12 mouse cellular contexts compared by ENCODE assay signal in the genomic region with DNA sequence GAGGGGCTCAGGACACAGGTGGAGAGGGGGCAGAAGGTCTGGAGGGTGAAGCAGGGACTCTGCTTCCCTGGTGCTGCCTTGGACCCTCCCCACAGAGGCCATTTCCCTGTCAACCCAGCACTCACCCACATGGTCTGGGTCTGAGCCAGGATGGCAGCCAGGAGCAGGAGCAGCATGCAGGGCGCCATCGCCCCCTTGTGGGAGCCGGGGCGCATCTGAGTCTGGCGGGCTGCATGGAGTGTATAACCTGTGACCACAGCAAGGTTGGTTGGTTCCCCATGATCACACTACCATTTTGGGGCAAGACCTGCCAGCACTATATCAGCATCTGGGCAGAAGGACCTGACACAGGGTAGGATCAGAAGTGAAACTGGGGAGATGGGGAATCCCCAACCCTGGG. TPM values are rescaled to one million over a fixed set of nuclear protein-coding genes. Genes with fewer than 3 reads are reported as not detected.
DNase-seq lines count a peak whose midpoint lies in the region; ATAC-seq and TF ChIP-seq lines count a peak whose summit lies in the region.
"Had no signal": no experiment of that assay in that cellular context is flagged by ENCODE, and none has a peak within 500 bp of the region (broad histone marks: within the 10 kb centered on the region; RNA-seq: fewer than 3 reads in every experiment).

No protein-coding gene starts in this region.

- 13% methylated on average over 5 of the region's 5 CpGs for WGBS in lung, embryonic 14.5 days
- 11% methylated on average over 5 of the region's 5 CpGs for WGBS in embryonic facial prominence, embryonic 10.5 days
- 22% methylated on average over 5 of the region's 5 CpGs for WGBS in small intestine, adult 2 months

- TF ChIP-seq POLR2A in small intestine, adult 2 months (IDR thresholded peaks at IDR 0.05; ENCODE audit: low read depth, low read length), result no peak

- no peak overlapping the region for H3K27ac ChIP-seq in lung, embryonic 14.5 days (ENCODE audit: low read depth)
- no peak overlapping the region for H3K27ac ChIP-seq in embryonic facial prominence, embryonic 10.5 days (replicated peaks)
- H3K27ac ChIP-seq in small intestine, adult 2 months (ENCODE audit: insufficient read depth, low read depth, low read length), result no peak overlapping the region

- TF ChIP-seq CTCF in lung, embryonic 14.5 days (IDR thresholded peaks at IDR 0.05; ENCODE audit: low read depth), result peak; percentile 73
- peak; percentile 43; the same call in 1 of the 2 replicates for TF ChIP-seq CTCF in small intestine, adult 2 months (IDR thresholded peaks at IDR 0.05; ENCODE audit: extremely low read depth, insufficient read length, insufficient replicate concordance, low read depth, low read length)

- H3K4me3 ChIP-seq in lung, embryonic 14.5 days (ENCODE audit: low read depth, low read length), result no peak overlapping the region
- H3K4me3 ChIP-seq in embryonic facial prominence, embryonic 10.5 days, result no peak overlapping the region
- no peak overlapping the region for H3K4me3 ChIP-seq in small intestine, adult 2 months (ENCODE audit: low read depth, low read length)

- no peaks in the 10 kb centered on the region for H3K36me3 ChIP-seq in lung, embryonic 14.5 days (ENCODE audit: insufficient read depth)
- no peaks in the 10 kb centered on the region for H3K36me3 ChIP-seq in embryonic facial prominence, embryonic 10.5 days (replicated peaks)
- H3K36me3 ChIP-seq in small intestine, adult 2 months (ENCODE audit: control insufficient read depth, insufficient read depth, low read length), result no peaks in the 10 kb centered on the region

- intact Hi-C loops in heart, postnatal 25 days (cut with DNase I), result loop anchor here (10.0 kb wide), 1 partner anchor 134 kb away; no protein-coding TSS in a partner anchor

- H3K9me3 ChIP-seq in lung, embryonic 14.5 days (ENCODE audit: low read depth, low read length), result no peaks in the 10 kb centered on the region
- H3K9me3 ChIP-seq in embryonic facial prominence, embryonic 10.5 days, result no peaks in the 10 kb centered on the region

- ATAC-seq in lung, embryonic 14.5 days (ENCODE audit: insufficient read depth), result peak; percentile 38

- H3K4me1 ChIP-seq in lung, embryonic 14.5 days (ENCODE audit: insufficient read depth), result no peaks in the 10 kb centered on the region
- no peaks in the 10 kb centered on the region for H3K4me1 ChIP-seq in embryonic facial prominence, embryonic 10.5 days
- no peaks in the 10 kb centered on the region for H3K4me1 ChIP-seq in small intestine, adult 2 months (ENCODE audit: control insufficient read depth, insufficient read depth, insufficient read length, low read length)

- no peak overlapping the region for H3K9ac ChIP-seq in lung, embryonic 14.5 days

- peak; percentile 49 for DNase-seq in adrenal gland, postnatal 14 days
- DNase-seq in adrenal gland, adult 8-10 months, result no peak
- peak; percentile 60 for DNase-seq in lung, embryonic 14.5 days
- DNase-seq in lung, postnatal 14 days, result no peak
- DNase-seq in embryonic facial prominence, embryonic 10.5 days (ENCODE audit: low spot score), result peak; percentile 53
- DNase-seq in heart, postnatal 25 days (ENCODE audit: low spot score), result no peak
- DNase-seq in spleen, postnatal 4 days (ENCODE audit: low spot score in 2 of 2), result no peak
- DNase-seq: cerebellum, adult 11-12 months had no signal

- H3K4me2 ChIP-seq in lung, embryonic 14.5 days, result no peak overlapping the region

- no peaks in the 10 kb centered on the region for H3K27me3 ChIP-seq in lung, embryonic 14.5 days (ENCODE audit: insufficient read depth, low read length)
- H3K27me3 ChIP-seq in embryonic facial prominence, embryonic 10.5 days (replicated peaks; ENCODE audit: low read depth, poor library complexity, severe bottlenecking), result peaks cover 72% of the 10 kb centered on the region
- H3K27me3 ChIP-seq in small intestine, adult 2 months (ENCODE audit: control insufficient read depth, insufficient read depth, low read length), result no peaks in the 10 kb centered on the region

RNA-seq across cellular contexts. Expression of a gene that starts 8.2 kb away (rescaled TPM):
- total RNA-seq in adrenal gland, postnatal 14 days (2021), result 0.44 TPM in 1 of 2 replicates, not detected in the other
- not detected for total RNA-seq in adrenal gland, adult 8-10 months (2022)
- polyA plus RNA-seq in lung, embryonic 14.5 days (2014; fragmentation: Nextera tagmentation; extraction: Ambion mirVana), result 1.3 and 1.4 TPM in 2 replicates
- not detected in 2 replicates for polyA plus RNA-seq in embryonic facial prominence, embryonic 10.5 days (2016; fragmentation: Nextera tagmentation; extraction: Ambion mirVana)
- polyA plus RNA-seq in small intestine, adult 2 months (2012; rRNA removed), result 68.4 and 126 TPM in 2 replicates
- total RNA-seq in heart, postnatal 25 days (2021), result not detected
- total RNA-seq: left cerebral cortex, adult 8-10 months; neutrophil, adult 5-6 weeks had no signal
- polyA plus RNA-seq: gonadal fat pad, adult 2 months had no signal

RNA-seq across cellular contexts. Expression of a gene that starts 30.0 kb away (rescaled TPM):
- not detected in 2 replicates for total RNA-seq in adrenal gland, postnatal 14 days (2021)
- 1 to 10 TPM in 1 of 4 experiments, under 1 TPM in 1, not detected in 2; 0.40 to 1.2 TPM for total RNA-seq in adrenal gland, adult 8-10 months (2022)
- polyA plus RNA-seq in lung, embryonic 14.5 days (2014; fragmentation: Nextera tagmentation; extraction: Ambion mirVana), result 44.4 and 51.4 TPM in 2 replicates
- polyA plus RNA-seq in embryonic facial prominence, embryonic 10.5 days (2016; fragmentation: Nextera tagmentation; extraction: Ambion mirVana), result 0.11 TPM in 1 of 2 replicates, not detected in the other
- 118 and 149 TPM in 2 replicates for polyA plus RNA-seq in small intestine, adult 2 months (2012; rRNA removed)
- total RNA-seq in heart, postnatal 25 days (2021), result not detected
- total RNA-seq: left cerebral cortex, adult 8-10 months; neutrophil, adult 5-6 weeks had no signal

RNA-seq across cellular contexts. Expression of a gene that starts 59.6 kb away (rescaled TPM):
- total RNA-seq in adrenal gland, postnatal 14 days (2021), result 44.2 and 47.9 TPM in 2 replicates
- total RNA-seq in adrenal gland, adult 8-10 months (2022), result 10 to 100 TPM; 38.8 to 46.8 (median 43.4) TPM
- 188 and 195 TPM in 2 replicates for polyA plus RNA-seq in lung, embryonic 14.5 days (2014; fragmentation: Nextera tagmentation; extraction: Ambion mirVana)
- 86.2 and 95.7 TPM in 2 replicates for polyA plus RNA-seq in embryonic facial prominence, embryonic 10.5 days (2016; fragmentation: Nextera tagmentation; extraction: Ambion mirVana)
- 70.7 and 129 TPM in 2 replicates for polyA plus RNA-seq in small intestine, adult 2 months (2012; rRNA removed)
- total RNA-seq in heart, postnatal 25 days (2021), result 10 to 100 TPM; 35.9 to 36.8 TPM

Comparison
In these comparisons a context has a peak if more than half of its experiments do, and no peak if none do; other contexts are left out.
1. DNase-seq: peak in adrenal gland, postnatal 14 days (single experiment), lung, embryonic 14.5 days (single experiment) and embryonic facial prominence, embryonic 10.5 days (single experiment); none in adrenal gland, adult 8-10 months (single experiment), lung, postnatal 14 days (single experiment), heart, postnatal 25 days (single experiment) and spleen, postnatal 4 days (0 of 2).